Mouse (Mus musculus) gastrocnemius, adult 2 months (tissue): ENCODE results near the gene Rrn3. TPM values are rescaled to one million over a fixed set of nuclear protein-coding genes. Genes with fewer than 3 reads are reported as not detected.
A peak's percentile ranks its signal among the peaks of the same experiment; 100 is the strongest.
"Not testable (repeated sequence)": the region's sequence is repeated elsewhere in the genome, so short reads cannot be mapped to it uniquely, and the experiment has no call there.

ENCODE experiments used
- DNase-seq: peaks from one replicate; pipeline ENCODE4 v3.0.0; 2022
- H3K27ac ChIP-seq: fragments of 200-600 bp; 2 replicates; pipeline ENCODE4 v1.8.1; 2022; ENCODE audit warnings: mild to moderate bottlenecking
- H3K4me3 ChIP-seq: fragments of 200-600 bp; 2 replicates; pipeline ENCODE4 v1.8.1; 2022; ENCODE audit warnings: mild to moderate bottlenecking, moderate library complexity
- CTCF ChIP-seq: fragments of 200-600 bp; IDR thresholded peaks from 2 replicates; pipeline ENCODE4 v1.8.1; 2022; ENCODE audit warnings: antibody characterized with exemption, mild to moderate bottlenecking, moderate library complexity
- intact Hi-C: fragments of 180-260 bp; cut with DNase I; formaldehyde crosslinking; loops from one replicate; pipeline ENCODE4 v1.15.1; 2025
- total RNA-seq, 2 experiments: library from RNA; stranded (reverse); gene quantifications; 2 replicates each; pipeline ENCODE4 v1.2.3; 2021

The Rrn3 gene
- total RNA-seq, 2 experiments from 2014 or later: 37.0 to 37.3 TPM

GRCm38 (mm10) chr16:13754400-13755190, 25.9 kb upstream of the Rrn3 start:
- no peak for TF ChIP-seq CTCF
- peak; percentile 97 for DNase-seq
- intact Hi-C loops: no loop called here
- H3K27ac ChIP-seq: peak overlapping the region; percentile 78
- H3K4me3 ChIP-seq: peak overlapping the region; percentile 91

GRCm38 (mm10) chr16:13757823-13758222, 22.7 kb upstream of the Rrn3 start:
- no peak for TF ChIP-seq CTCF
- DNase-seq: no peak
- Histone ChIP-seq H3K27ac (no peak overlapping the region), H3K4me3 (no peak overlapping the region)
- intact Hi-C loops: no loop called here

- intact Hi-C loops, H3K27ac ChIP-seq, H3K4me3 ChIP-seq, DNase-seq: not testable (repeated sequence)
Measured at GRCm38 (mm10) chr16:13762807-13763206, 17.7 kb upstream of the Rrn3 start.

- intact Hi-C loops: no loop called here
- Histone ChIP-seq H3K27ac (no peak overlapping the region), H3K4me3 (no peak overlapping the region)
- TF ChIP-seq CTCF: no peak
- no peak for DNase-seq
Measured at GRCm38 (mm10) chr16:13764519-13764918, 16.0 kb upstream of the Rrn3 start.

GRCm38 (mm10) chr16:13766367-13766766, 14.1 kb upstream of the Rrn3 start:
- no peak overlapping the region for H3K27ac ChIP-seq
- no peak for DNase-seq
- no peak overlapping the region for H3K4me3 ChIP-seq
- TF ChIP-seq CTCF: no peak
- intact Hi-C loops: no loop called here

- H3K27ac ChIP-seq, intact Hi-C loops, H3K4me3 ChIP-seq, DNase-seq: not testable (repeated sequence)
Measured at GRCm38 (mm10) chr16:13771603-13772002, 8.9 kb upstream of the Rrn3 start.

- H3K27ac ChIP-seq, DNase-seq, H3K4me3 ChIP-seq, intact Hi-C loops: not testable (repeated sequence)
Measured at GRCm38 (mm10) chr16:13772051-13772450, 8.5 kb upstream of the Rrn3 start.

- H3K4me3 ChIP-seq, intact Hi-C loops, H3K27ac ChIP-seq, DNase-seq: not testable (repeated sequence)
Measured at GRCm38 (mm10) chr16:13774011-13774410, 6.5 kb upstream of the Rrn3 start.

GRCm38 (mm10) chr16:13774651-13775050, 5.9 kb upstream of the Rrn3 start:
- H3K27ac ChIP-seq, DNase-seq, intact Hi-C loops, H3K4me3 ChIP-seq: not testable (repeated sequence)

GRCm38 (mm10) chr16:13781216-13781615, 708 bp downstream of the Rrn3 start:
- Histone ChIP-seq H3K4me3 (peak overlapping the region; percentile 80), H3K27ac (peak overlapping the region; percentile 97)
- no peak for DNase-seq
- TF ChIP-seq CTCF: no peak
- intact Hi-C loops: loop anchor here (5.0 kb wide), 1 partner anchor 36 kb away; the partner anchor contains the start of gene Ntan1

- TF ChIP-seq CTCF: no peak
- intact Hi-C loops: no loop called here
- DNase-seq: no peak
- Histone ChIP-seq H3K4me3 (no peak overlapping the region), H3K27ac (no peak overlapping the region)
Measured at GRCm38 (mm10) chr16:13785932-13786331, 5.4 kb downstream of the Rrn3 start.

GRCm38 (mm10) chr16:13793441-13793840, 12.9 kb downstream of the Rrn3 start:
- H3K4me3 ChIP-seq, H3K27ac ChIP-seq, intact Hi-C loops, DNase-seq: not testable (repeated sequence)

GRCm38 (mm10) chr16:13796746-13797175, 16.3 kb downstream of the Rrn3 start:
- DNase-seq: no peak
- Histone ChIP-seq H3K27ac (no peak overlapping the region), H3K4me3 (no peak overlapping the region)
- TF ChIP-seq CTCF: no peak
- intact Hi-C loops: no loop called here

- intact Hi-C loops: no loop called here
- TF ChIP-seq CTCF: no peak
- no peak for DNase-seq
- H3K4me3 ChIP-seq: no peak overlapping the region
- H3K27ac ChIP-seq: no peak overlapping the region
Measured at GRCm38 (mm10) chr16:13801231-13801630, 20.7 kb downstream of the Rrn3 start.
